Mouse (Mus musculus) gastrocnemius, postnatal 36 days (tissue): ENCODE measurements around the gene Rnf26. TPM values are rescaled to one million over a fixed set of nuclear protein-coding genes. Genes with fewer than 3 reads are reported as not detected.

ENCODE experiments used
- DNase-seq, 2 experiments: peaks; one replicate each; pipeline ENCODE4 v3.0.0; 2022
- intact Hi-C: fragments of 180-260 bp; cut with DNase I; formaldehyde crosslinking; loops from one replicate; pipeline ENCODE4 v1.15.1; 2025
- total RNA-seq, 2 experiments: library from RNA; stranded (reverse); gene quantifications; 2 replicates each; pipeline ENCODE4 v1.2.3; 2021

Rnf26 gene
- total RNA-seq, 2 experiments from 2014 or later, result 2.1 to 3.6 TPM

DNA sequence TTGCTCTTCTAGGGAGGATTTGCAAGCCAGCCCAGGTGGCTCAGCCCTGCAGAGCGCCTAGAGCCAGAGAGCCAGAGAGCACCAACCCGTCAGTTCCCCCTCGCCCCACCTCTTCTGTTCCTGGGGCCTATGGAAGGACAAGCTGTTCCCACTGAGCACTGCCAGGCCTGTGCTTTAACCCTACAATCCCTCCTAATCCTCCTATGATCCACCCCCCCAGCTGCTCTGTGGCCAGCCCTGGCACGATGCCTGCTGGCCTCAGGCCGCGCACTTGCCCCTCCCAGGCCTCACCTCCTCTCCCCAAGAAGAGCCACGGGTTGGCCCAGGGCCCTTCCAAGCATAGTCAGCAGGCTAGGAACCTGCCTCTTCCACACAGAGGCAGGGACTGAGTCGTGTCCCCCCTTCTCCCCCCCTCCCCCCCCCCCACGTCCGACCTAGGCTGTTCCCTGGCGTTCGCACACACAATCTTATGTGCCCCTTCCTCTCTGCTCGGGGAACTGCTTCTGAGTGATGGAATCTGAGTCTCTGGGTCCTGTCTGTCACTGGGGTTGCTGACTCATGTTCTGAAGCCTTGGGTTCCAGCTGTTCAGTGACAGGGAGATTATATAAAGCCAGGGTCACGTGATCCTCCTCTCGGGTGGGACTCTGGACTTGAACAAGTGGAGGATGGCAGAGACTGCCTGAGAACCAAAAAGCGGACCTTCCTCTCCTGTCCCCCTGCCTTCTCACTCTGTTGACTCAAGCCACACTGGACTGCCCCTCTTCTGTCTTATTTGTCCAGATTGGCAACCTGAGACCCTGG lies 34.2 kb downstream of the Rnf26 start:
- intact Hi-C loops, result no loop called here
- DNase-seq, result peak; percentile 81 to 88

DNA sequence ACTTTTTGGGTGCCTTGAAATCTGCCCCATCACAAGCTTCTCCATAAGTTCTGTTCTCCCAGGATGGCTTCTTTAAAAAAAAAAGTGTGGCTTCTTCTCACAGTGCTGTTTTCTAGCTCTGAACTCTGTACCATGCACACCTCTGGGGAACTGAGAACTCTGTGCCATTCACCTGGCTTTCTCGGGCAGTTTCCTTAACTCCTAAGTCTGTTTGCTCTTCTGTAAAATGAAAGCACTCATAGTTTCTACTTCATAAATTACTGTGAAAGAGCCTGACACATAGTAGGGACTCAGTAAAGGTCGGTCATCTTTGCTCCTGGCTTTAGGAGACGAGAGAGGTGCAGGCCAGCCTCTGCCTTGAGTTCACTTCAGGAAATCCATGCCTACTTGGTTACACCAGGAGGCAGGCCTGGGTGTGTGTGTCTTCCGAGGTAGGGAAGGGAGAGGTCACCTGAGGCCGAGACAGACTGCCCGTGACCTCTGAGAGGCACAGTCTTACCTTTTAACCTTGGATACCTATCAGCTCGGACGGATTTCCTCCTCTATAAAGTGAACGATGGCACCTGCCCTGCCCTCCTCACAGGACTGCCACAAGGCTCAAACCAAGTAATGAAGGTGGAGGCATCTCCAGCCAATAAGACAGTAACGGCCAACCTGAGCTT lies 35.0 kb downstream of the Rnf26 start:
- intact Hi-C loops, result no loop called here
- no peak for DNase-seq

DNA sequence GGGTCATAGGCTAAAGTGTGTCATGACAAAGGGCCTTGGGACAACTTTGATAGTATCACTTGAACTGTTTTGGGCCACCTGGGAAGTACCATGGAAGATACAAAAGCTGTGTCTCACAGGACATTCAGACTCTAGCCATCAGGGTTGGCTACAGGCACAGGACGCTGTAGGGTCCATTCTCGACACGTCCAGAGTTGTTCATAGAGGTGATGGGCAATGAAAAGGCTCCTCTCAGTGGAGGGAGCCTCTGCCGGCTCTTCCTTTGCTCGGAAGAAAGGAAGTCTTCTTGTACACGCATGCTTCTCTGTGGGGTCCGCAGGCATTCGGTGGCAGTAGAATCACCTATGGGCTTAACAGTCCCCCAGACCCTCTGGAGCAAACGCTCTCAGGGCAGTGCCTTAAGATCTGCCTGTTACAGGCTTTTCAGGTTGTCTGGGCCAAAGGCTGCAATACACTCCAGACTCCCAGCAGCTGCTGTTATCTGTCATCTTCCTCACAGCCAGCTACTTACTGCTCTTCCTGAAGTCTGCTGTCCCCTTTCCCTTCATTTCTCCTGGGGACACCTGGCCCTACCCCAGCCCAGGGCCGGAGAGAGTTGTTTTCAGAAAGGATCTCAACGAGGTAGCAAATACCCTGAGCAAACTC lies 35.9 kb downstream of the Rnf26 start:
- no peak for DNase-seq
- intact Hi-C loops, result no loop called here

DNA sequence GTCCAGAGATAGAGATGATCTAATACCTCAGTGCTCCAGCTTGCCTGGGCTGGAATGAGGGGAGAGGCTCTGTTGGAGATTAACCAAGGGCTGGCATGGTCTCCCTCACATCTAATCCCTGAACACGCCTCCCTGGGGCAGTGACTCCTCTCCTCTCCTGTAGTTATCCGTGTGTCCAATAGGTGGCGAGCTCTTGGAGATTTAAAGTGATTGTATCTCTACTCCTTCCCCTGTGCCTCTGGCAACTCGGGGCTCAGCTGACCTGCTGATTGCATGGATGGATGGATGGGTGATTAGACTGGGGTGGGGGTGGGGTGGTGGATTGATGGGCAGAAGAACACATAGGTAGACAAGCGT lies 36.6 kb downstream of the Rnf26 start:
- intact Hi-C loops, result no loop called here
- peak in 1 of 2 experiments; percentile 88 for DNase-seq

DNA sequence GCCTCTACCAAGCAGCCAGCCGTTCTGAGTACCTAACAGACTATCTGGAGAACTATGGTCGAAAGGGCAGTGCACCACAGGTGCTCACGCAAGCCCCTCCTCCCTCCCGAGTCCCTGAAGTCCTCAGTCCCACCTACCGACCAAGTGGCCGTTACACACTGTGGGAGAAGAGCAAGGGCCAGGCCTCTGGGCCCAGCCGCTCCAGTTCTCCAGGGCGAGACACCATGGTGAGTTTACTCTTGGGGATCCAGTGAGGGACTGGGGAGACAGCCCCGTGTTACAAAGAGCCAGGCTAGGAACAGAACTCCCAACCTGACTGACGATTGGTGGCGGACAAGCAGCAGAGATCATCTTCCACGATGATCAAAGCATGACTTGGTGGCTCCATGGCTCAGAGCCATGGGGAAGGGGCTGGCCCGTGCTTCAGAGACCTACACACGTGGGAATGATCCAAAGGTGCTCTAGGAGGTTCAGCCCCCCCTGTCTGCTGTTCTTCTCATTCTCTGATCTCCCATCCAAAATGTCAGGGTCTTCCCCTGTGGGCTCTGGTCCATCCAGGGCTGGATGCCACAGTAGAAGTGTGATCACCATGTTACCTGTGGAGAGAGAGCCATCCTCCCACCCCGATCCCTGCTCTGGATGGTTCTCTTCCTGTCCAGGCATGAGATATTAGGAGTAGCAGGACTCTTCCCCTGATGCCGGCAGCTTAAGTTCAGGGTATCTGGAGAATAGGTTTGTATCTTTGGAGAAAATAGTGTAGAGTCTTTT lies 37.1 kb downstream of the Rnf26 start:
- DNase-seq, result no peak
- intact Hi-C loops, result no loop called here

DNA sequence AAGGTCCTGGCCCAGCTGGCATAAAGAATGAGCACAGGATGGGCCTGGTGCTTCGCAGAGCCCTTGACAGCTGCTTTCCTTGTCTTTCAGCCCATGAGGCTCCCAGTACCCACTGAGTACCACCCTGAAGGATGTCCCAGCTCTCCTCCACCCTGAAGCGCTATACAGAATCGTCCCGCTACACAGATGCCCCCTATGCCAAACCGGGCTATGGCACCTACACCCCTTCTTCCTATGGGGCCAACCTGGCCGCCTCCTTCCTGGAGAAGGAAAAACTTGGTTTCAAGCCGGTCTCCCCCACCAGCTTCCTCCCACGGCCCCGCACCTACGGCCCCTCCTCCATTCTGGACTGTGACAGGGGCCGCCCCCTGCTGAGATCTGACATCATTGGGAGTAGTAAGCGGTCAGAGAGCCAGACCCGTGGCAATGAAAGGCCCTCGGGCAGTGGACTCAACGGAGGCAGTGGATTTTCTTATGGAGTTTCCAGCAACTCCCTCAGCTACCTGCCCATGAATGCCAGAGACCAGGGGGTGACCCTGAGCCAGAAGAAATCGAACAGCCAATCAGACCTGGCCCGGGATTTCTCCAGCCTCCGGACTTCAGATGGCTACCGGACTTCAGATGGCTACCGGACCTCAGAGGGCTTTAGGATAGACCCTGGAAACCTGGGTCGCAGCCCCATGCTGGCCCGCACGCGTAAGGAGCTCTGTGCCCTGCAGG lies 37.9 kb downstream of the Rnf26 start:
- no peak for DNase-seq
- intact Hi-C loops, result no loop called here

DNA sequence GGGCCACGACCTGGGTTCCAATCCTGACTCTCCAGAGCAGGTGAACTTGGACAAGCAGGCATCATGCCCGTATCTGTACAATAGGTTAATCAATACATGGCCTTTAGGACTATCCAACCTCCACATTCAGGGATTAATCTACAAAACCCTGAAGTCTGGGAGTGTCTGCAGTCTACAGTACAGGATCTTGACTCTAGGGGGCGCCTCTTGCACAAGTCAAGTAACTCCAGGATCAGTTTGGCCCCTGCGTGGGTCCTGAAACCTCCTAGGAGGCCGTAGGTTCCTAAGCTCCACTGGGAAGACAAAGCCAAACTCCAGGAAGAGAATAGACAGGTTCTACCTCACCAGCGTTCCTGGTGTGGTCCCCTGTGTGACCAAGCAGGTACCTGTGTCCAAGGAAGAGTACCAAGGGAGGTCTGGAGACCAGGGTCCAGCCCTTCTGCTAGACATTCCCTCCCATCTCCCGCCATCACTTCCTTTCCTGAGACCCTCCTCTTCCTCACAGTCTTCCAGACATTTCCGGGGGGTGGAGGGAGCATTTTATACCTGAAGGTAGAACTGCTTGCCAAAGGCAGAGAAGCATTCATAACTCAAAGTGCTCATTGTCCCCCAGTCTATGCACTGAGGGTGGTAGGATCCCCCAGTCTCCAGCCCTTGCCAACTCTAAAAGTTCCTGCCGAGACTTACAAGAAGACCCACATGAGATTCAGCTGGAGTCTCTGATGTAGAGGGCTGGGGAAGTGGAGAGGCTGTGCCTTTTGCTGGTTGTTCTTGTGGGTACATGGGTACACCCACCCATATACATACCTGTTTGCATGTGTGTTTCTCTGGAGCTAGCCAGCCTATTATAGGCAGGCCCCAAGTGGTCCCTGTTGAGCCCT lies 38.7 kb downstream of the Rnf26 start:
- intact Hi-C loops, result no loop called here
- DNase-seq, result no peak

DNA sequence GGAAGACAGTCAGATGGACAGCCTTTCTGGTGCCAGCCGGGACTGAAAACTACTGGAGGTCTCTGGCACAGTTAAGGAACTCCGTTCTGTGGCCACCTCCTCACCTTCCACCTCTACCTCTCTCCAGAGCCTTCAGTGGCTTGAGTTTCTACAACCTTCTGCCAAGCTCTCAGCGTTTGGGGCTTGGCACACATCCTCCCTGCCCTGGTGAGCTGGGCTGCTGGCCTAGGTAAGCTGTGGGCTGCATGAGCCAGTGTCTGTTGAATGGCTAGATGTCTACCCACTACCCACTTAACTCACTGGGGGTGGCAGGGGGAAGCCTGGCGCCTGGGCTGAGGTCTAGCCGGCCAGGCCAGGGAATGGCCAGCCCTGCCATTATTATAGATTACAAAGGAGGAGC lies 40.2 kb downstream of the Rnf26 start:
- no peak for DNase-seq
- intact Hi-C loops, result no loop called here

DNA sequence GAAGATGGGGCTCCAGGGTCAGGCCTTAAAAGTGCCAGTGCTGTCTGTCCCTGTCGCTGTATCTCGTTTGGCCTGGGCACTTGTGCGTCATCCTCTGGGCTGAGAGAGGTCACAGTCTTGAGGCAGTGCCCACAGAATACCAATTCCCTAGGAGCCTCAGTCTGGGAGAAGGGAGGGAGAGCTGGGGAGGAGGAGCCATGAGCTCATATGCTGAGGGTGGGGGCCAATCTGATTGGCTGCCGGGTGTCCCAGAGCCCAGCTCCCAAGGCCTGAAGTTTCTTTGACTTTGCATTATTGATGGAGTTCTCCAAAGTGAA lies 40.8 kb downstream of the Rnf26 start:
- intact Hi-C loops, result no loop called here
- peak in 1 of 2 experiments; percentile 58 for DNase-seq

DNA sequence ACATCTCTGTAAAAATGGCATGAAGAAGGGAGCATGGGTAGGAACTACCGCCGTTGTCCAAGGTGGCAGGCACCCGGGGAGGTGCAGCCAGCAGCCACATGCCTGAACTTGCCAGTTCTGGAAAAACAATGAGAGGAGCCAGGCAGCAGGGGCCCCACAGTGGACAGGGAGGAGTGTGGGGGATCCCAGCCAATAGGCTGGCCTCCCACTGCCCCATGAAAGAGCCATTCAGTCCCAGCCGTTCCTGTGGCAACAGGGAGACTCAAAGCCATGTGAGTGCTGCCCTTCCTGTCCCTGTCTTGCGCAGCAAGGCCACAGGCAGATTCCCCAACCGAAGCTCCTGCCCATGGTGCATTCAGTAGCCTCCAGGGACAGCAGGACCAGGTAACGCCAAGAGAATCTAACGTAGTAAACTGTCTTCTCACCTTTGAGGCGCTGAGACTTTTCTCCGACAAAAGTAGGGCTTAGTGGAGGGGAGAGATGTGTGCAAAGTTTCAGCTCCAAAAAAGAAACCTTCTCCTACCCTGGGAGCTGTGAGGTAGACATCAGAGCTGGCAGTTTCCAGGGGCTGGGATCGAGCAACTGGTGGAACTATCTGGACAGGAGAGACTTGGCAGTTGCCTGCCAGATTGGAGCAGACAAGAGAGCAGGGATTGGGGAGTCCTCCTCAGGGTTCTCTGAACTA lies 41.3 kb downstream of the Rnf26 start:
- no peak for DNase-seq
- intact Hi-C loops, result no loop called here

DNA sequence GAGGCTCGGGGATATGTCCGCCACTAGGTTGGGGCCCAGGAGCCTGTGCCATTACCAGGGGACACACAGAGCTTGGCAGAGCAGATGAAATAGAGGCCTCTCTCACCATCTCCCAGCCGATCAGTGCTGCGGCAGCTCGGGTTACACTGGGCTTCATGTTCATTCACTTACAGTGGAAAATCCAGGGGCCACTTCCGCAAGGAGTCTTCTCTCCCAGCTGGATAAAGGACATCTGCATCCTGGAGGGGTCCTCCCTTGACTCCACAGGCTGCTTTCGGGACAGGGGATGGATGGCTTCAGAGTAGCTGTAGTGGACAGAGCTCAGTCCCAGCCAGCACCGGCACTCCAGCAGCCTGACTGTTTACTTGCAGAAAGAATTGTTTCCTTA lies 42.5 kb downstream of the Rnf26 start:
- no peak for DNase-seq
- intact Hi-C loops, result no loop called here

DNA sequence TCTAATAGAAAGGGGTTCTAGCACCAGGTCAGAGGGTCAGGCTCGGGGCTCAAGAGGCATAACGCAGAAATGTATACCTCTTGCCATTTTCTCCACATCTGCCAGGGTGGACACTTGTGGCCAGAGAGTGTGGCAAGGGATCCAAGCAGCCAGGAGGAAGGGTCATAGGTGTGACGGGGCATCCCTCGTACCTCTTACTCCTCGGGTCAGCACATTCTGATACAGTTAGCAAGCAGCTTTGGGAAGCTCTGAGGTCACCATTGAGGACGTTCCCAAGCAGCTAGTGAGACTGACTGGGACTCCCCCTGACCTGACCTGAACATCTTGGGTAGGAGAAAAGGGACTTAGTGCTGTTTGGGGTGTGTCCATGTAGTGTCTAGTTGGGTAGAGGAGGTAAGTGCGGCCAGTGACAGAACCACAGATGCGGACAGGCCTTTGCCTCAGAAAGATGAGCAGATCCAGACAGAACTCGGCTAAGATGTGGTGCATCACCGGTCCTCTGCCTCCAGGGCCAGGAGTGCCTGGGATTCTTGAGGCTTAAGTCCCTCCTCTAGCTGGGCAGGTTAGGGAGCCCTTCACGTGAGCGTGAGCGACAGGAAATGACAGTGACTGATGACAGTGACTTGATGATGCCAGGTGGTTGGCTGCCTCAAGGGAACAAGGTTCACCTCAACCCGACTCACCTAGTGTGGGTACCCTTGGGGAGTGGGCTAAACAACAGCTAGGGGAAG lies 43.0 kb downstream of the Rnf26 start:
- intact Hi-C loops, result no loop called here
- no peak for DNase-seq

DNA sequence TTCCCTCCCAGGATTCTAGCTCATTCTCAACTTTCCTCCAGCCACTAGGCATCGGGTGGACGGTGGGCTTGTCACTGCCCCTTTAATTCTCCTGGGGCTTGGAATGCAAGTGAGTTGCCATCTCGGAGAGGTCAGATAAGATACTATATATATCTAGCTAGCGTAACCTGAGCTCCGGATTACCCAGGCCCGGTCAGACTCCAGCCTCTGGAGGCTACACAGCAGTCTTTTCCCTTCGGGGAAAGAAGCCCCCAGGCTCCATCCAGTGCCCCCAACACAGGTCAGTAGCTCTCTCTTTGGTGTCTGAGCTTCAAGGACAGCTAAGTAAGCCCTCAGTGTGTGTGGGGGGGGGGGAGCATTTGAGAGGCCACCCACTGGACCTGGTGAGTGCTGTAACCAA lies 44.1 kb downstream of the Rnf26 start:
- DNase-seq, result peak in 1 of 2 experiments; percentile 38
- intact Hi-C loops, result no loop called here

DNA sequence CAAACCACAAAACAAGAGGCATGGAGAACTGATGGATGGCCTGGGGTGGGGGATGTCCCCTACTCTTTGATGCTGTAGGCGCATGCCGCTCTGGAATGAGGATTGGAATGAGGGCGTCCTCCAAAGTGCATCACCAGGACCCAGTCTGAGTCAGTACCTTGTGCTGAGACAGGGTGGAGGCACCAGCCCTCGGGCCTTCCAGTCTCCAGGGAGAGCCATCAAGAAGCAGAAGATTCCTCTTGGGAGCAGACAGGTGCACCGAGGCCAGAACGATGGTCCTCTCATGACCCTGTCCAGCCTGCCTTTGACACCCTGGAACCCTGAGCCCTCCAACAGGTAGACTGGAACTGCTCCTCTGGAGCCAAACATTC lies 45.4 kb downstream of the Rnf26 start:
- intact Hi-C loops, result no loop called here
- DNase-seq, result no peak

DNA sequence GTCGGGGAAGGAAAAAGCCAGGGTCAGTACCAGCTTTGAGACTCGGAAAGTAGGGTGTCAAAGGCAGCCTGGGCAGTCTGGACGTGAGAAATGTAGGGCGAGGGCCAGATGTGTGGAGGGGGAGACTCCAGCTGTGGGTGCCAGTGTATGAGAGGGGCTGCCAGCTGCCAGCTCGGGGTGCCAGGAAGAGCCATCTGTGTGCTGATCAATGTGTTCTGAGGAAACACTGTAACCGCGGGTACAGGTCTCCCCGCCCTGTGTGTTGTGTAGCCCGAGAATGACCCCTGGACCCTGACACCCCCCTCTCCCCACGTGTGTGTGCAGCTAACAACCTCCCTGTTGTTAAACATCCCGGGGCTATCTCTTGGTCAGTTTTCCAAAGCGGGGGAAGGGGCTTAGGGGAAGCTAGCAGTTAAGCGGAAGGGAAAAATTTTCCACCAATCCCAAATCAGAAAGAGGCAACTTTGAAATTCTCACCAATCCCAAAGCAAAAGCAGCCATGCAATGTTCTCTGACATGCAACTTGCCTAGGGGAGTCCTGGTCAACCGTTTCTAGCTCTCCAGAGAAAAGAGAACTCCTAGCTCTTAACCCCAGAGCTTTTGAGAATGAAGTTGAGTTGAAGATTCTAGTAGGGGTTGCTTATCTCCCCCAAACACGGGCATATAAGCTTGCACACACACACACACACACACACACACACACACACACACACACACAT lies 45.9 kb downstream of the Rnf26 start:
- intact Hi-C loops, result no loop called here
- no peak for DNase-seq

DNA sequence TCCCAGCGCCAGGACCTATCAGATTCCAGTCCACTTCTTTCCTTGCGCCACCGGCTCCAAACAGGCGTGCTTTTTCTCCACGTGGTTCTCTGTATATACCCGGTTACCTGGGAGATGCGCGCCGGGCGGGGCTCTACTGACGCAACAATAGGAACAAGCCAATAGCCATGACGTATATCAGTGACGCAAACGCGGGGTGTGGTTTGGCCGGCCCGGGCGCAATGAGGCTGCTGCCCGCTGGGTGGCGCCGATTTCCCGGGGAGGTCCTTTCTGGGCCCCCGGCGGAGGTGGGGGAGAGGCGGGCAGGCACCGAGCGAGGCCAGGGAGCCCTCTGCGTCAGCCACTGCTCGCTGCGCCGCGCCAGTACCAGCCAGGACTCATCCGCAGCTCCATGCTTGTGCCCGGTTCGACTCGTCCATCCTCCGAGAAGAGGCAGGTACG lies 46.5 kb downstream of the Rnf26 start, which contains the start of gene Usp2:
Gene Usp2, plus strand, starts transcription at position 237 of the 441 bp plus-strand sequence.
- DNase-seq, result peak; percentile 98 to 100
- intact Hi-C loops, result no loop called here

DNA sequence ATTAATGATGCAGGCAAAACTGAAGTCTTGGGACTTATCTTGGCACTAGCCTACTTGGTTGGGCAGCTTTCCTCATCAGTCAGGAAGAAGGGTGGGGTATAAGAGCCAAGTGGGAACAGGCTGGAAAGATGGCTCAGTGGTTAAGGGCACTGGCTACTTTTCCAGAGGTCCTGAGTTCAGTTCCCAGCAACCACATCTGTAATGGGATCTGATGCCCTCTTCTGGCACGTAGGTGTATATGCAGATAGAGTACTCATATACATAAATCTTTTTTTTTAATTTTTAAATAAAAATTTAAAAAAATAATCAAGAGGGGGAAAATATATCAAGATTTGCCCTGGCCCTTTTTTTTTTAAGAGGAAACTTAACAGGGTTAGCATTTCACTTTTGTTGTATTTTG lies 48.1 kb downstream of the Rnf26 start:
- intact Hi-C loops, result loop anchor here (2.0 kb wide), 1 partner anchor 78 kb away; no protein-coding TSS in a partner anchor
- DNase-seq, result no peak

DNA sequence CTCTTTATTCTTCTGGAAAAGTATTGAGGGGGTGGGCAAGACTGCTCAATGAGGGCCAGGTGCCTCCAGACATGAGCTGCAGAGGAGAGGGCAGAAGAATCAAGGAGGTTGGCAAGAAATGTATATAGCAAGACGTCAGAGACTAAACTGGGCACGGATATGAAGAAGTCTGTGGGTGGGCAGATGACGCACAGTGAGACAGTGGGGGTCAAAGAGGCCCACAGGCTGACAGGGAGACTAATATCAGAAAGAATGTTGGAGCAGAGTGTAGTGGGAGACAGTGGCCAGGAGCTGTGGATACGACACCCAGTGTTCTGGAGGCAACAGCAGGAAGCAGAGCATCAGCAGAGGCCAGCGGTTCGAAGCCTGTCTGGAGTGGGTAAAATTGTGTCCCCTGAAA lies 54.7 kb downstream of the Rnf26 start:
- DNase-seq, result no peak

More for the DNA sequence above, 54.7 kb downstream of the Rnf26 start:
- intact Hi-C loops, result no loop called here
